Mouse (Mus musculus) cerebellum, postnatal 36 days (tissue): Measurements from ENCODE around the gene Ghrh.

Source experiments
- DNase-seq, 2 experiments: peaks; one replicate each; pipeline ENCODE4 v3.0.0; 2021 to 2022; ENCODE audit warnings: mixed read lengths in 2 of 2

The Ghrh gene

DNA sequence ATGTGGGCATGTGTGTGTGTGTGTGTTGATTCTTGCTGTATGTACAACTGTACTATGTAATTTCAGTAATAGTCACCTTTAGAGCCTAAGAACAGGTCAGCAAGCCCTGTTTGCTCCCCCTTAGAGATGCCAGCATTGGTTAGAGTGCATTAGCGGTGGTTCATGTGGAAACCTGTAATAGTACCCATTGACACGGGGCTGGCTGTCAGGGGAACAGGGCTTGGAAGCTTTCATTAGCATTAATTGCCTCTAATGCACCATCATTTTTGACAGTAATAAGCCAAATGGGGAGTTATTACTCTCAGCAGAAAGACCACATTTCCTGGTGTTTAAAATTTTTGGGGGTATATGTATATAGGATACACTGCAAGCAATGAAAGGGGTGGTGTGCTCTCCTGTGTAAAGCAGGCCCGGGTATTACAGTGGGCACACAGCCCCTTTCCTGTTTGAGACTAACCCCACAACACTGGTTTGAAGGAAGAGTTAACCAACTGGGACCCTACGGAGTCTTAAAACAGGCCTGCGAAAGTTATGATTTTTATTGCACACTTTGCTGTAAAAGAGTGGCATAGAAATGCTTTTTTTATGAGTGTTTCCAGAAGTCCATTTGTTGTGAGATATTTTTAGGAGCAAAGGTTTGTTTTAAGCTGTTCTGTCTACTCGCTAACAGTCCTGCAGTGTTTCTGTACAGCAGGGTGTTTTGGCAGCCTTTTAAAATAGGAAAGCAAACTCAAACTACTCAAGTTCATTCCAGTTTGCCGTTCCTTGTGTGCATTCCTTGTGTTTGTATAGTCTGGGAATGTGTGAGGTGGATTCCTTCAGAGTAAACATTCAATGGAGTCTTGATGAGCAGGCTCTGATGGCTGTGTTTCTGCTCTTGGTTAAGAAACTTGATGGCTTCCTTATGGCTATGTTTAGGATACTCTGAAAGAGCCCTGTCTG, 40.9 kb downstream of the Ghrh start:
- DNase-seq, result no peak

DNA sequence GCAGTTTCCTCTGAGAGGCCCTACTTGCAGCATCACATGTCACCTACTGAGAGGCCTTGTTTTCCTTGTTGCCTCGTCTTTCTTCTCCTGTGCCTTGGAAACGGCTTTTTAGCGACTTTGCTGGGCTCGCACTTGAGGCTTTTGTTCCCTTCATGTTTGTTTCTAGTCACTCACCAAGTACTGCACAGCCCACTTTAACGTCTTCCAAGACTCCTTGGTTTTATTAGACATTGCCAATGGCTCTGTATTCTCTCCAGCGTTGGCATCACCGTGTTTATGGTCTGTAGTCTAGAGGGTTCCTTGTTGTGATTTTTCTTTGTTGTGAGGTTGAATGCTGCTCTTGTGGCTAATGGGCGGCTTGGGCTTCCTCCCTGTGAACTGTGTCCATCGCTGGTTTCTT, 44.2 kb downstream of the Ghrh start:
- DNase-seq, result no peak

DNA sequence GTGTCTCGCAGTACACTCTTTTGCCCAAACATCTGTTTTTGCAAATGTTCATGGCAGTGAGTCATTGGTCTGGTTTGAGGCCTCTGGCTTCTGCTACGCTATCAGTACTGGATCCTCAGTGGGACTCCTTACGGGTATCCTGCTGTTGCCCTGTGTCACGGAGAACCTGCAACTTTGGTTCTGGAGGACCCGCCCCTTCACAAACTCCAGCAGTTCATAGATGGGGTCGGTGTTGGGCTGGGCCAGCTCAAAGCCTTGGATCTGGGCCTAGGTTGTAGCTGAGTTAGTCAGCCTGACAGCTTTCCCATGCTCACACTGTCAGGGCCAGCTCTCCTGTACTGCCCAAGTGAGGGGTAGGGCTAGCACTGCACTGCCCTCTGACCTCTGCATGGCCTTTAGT, 47.3 kb downstream of the Ghrh start:
- DNase-seq, result no peak

DNA sequence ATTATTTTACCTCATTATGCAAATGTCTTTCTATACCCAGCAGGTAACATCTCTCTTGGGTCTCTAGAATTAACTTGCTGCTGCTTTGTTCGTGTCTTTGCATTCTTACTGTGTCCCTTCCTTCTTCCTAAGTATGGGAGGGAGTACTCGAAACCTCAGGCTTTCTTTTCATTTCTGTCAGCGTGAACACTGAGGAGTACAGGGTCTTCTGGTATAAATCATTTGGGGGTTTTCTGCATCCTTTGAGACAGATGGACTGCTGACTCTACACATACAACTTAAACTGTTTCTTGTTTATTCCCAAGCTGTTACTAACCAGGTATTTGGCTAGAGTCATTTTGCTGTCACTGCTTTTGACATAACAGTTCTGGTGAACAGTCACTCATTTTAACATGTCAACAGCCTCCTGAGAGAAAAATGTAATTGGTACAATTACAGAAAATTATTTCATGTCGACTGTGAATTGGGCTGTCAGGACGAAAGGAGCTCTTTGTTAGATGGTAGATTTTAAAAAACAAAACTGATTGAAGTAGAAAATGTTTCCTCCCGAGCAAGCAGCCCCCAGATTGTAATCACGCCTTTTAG, 51.1 kb downstream of the Ghrh start:
- no peak for DNase-seq

DNA sequence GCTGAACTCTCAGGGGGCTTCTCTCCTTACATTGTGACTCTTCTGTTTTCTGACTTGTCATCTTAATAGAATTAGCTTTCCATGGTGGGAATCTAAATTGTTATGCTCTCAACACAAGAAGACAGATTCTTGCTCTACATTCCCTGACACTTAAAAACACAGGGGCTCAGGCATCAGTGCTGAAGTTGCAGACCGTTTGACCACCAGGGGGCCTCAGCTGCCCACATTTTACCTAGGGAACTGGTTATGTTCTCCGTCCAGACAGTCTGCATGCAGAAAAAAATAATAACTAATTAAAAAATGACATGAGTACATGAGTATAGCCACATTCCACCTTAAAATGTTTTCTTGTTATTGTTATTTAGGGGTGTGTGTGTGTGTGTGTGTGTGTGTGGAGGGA, 55.2 kb downstream of the Ghrh start:
- DNase-seq, result peak; percentile 66 to 70

DNA sequence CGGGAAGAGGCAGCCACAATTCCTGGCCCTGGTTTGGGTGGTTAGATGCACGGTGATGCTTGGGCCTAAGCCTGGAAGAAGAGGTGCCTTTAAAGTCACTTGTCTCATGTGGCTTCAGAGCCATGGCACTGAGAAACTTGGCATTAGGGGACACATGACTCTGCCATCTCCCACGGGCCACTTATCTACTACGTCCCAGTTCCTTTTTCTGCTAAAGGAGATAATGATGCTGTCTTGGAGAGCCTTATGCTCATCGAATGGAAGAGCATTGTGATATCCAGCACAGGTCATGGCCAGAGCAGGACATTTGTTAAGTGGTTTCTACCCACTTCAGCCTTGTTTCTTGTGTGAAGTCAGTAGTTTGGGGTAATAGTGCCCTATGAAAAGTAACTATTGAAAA, 58.3 kb downstream of the Ghrh start:
- DNase-seq, result no peak

DNA sequence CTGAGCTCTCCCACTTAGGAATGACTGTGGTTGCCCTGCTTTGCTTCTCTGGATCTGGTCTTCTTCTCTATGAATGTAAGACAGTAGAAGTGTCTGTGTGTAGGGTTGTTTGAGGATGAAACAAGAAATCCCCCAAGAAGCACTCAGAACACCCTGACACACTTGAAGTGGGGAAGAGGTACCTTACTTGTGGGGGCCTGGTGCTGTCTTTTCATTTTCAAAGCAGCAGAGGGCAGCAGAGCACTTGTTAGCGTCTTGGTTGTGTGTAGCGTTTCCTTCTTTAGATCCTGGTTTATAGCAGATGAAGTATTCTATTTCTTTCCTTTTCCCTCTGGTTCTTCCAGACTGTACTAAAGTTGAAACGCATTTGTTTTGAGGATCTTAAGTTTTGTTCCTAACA, 59.8 kb downstream of the Ghrh start:
- DNase-seq, result peak; percentile 36 to 41

DNA sequence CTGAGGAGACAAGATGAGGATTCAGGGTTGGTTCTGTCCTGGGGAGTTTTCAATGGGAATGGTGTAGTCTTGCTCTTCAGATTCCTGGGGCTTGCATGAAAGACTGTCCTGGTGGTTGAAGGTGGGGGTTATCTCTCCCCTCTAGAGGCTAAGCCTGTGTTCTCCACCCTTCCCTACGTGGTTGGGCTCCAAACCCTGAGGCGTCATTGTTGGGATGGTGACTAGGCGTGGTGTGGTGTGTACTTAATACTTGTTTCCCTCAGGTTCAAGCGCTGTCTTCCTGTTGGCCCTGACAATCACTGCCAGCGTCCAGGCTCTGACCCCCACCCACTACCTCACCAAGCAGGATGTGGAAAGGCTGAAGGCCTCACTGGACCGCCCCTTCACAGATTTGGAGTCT, 64.0 kb downstream of the Ghrh start:
- no peak for DNase-seq
